Mouse (Mus musculus): Measurements from ENCODE around the gene Gm39653. TPM values are rescaled to one million over a fixed set of nuclear protein-coding genes. Genes with fewer than 3 reads are reported as not detected.
A peak's percentile ranks its signal among the peaks of the same experiment; 100 is the strongest.

Gene Gm39653
- polyA plus RNA-seq, 1 experiment from 2014 or later, result not detected

- ATAC-seq (ENCODE audit: low FRiP score) (no peak), DNase-seq (ENCODE audit: low spot score) (peak; percentile 14)
- Histone ChIP-seq H3K4me1 (replicated peaks; ENCODE audit: control insufficient read depth, insufficient read depth, low read length) (peaks cover 3% of the 10 kb centered on the region; the same call in 1 of the 2 replicates), H3K9ac (ENCODE audit: low read depth, low read length) (no peak overlapping the region), H3K9me3 (ENCODE audit: control insufficient read depth, low read length) (no peaks in the 10 kb centered on the region), H3K36me3 (ENCODE audit: control insufficient read depth, insufficient read depth, low read length) (no peaks in the 10 kb centered on the region), H3K4me3 (ENCODE audit: low read depth, low read length) (no peak overlapping the region), H3K4me2 (replicated peaks; ENCODE audit: low read depth, low read length) (no peak overlapping the region), H3K27me3 (ENCODE audit: control insufficient read depth, insufficient read depth, low read length) (no peaks in the 10 kb centered on the region), H3K27ac (ENCODE audit: low read depth, low read length) (no peak overlapping the region)
- WGBS, result 51% methylated on average over 9 of the region's 9 CpGs
These were observed 51.6 kb downstream of the Gm39653 start for GRCm38 (mm10) chr1:63667201-63667948.

DNA sequence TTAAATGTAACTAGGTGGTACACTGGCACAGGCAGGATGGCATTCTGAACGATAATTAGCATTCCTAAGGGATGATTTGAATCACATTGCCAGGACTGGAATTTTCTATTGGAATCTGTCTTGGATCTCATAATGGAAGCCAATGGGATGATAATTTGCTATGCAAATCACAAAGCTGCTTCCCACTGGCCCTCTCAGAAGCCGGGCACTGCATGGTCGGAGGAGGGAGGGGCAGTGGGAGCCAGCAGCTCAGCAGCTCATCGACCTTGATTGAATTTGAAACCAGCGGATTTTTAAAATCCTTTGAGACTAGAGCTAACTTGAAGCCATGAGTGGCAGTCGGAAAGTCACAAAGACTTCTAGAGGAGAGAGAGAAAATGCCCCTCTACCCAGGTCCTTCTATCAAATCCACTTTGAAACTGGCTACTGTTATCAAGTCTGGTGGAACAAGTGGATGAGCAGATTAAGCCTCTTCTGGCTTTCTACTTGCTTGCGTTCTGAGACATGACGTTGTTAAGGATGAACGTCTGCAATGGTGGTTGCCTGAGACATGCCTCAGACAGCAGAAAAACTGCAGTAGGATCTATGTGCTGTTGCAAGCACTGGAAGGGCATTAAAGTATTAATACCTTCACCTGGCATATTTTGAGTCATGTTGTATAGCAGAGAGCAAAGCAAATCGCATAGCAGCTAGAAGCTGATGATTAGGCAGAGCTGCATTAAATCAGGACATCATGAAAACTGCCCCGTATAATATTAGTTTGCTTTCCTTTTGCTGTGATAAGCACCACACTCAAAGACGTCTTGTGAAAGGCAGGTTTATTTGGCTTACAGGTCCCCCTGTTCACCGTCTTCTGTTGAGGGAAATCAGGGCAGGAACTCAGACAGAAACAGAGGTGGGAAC, 52.4 kb downstream of the Gm39653 start:
- Histone ChIP-seq H3K27me3 (ENCODE audit: control insufficient read depth, insufficient read depth, low read length) (no peaks in the 10 kb centered on the region), H3K9ac (ENCODE audit: low read depth, low read length) (no peak overlapping the region), H3K4me1 (replicated peaks; ENCODE audit: control insufficient read depth, insufficient read depth, low read length) (peaks cover 3% of the 10 kb centered on the region; the same call in 1 of the 2 replicates), H3K4me3 (ENCODE audit: low read depth, low read length) (no peak overlapping the region), H3K27ac (ENCODE audit: low read depth, low read length) (no peak overlapping the region), H3K36me3 (ENCODE audit: control insufficient read depth, insufficient read depth, low read length) (no peaks in the 10 kb centered on the region), H3K9me3 (ENCODE audit: control insufficient read depth, low read length) (no peaks in the 10 kb centered on the region), H3K4me2 (replicated peaks; ENCODE audit: low read depth, low read length) (peak overlapping the region; percentile 14; the same call in 1 of the 2 replicates)
- ATAC-seq (ENCODE audit: low FRiP score) (peak; percentile 43; the same call in 1 of the 2 replicates), DNase-seq (ENCODE audit: low spot score) (peak; percentile 4)
- WGBS, result 29% methylated on average over 13 of the region's 13 CpGs

DNA sequence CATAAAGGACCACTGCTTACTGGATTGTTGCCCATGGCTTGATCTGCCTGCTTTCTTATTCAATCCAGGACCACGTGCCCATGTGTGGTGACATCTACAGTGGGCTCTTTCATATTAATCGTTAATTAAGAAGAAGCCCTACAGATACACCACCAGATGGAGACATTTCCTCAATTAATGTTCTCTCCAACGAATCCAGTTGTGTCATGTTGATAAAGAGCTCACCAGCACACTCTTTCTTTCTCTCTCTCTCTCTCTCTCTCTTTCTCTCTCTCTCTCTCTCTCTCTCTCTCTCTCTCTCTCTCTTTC, 53.0 kb downstream of the Gm39653 start:
- ATAC-seq (ENCODE audit: low FRiP score), result no peak
- Histone ChIP-seq H3K9ac (ENCODE audit: low read depth, low read length) (no peak overlapping the region), H3K27ac (ENCODE audit: low read depth, low read length) (no peak overlapping the region), H3K27me3 (ENCODE audit: control insufficient read depth, insufficient read depth, low read length) (no peaks in the 10 kb centered on the region), H3K9me3 (ENCODE audit: control insufficient read depth, low read length) (no peaks in the 10 kb centered on the region), H3K4me1 (replicated peaks; ENCODE audit: control insufficient read depth, insufficient read depth, low read length) (peaks cover 3% of the 10 kb centered on the region; the same call in 1 of the 2 replicates), H3K4me3 (ENCODE audit: low read depth, low read length) (no peak overlapping the region), H3K4me2 (replicated peaks; ENCODE audit: low read depth, low read length) (0 out of 2 replicates have a peak overlapping the region, but pooled peaks have one; percentile 14), H3K36me3 (ENCODE audit: control insufficient read depth, insufficient read depth, low read length) (no peaks in the 10 kb centered on the region)
- WGBS, result 3% methylated on average over 3 of the region's 3 CpGs
- DNase-seq (ENCODE audit: low spot score), result peak; percentile 69

Other genes with a start within 250 kb of the Gm39653 start
- gene Adam23, start 170.1 kb upstream of the Gm39653 start, polyA plus RNA-seq (2014; fragmentation: Nextera tagmentation; extraction: Ambion mirVana), result 8.4 and 9.2 TPM in 2 replicates
- gene Dytn, start 71.0 kb downstream of the Gm39653 start, polyA plus RNA-seq (2014; fragmentation: Nextera tagmentation; extraction: Ambion mirVana), result not detected in 2 replicates
- 0.82 and 1.0 TPM in 2 replicates for gene Mdh1b, start 114.3 kb downstream of the Gm39653 start, polyA plus RNA-seq (2014; fragmentation: Nextera tagmentation; extraction: Ambion mirVana)
- gene Fastkd2, start 114.6 kb downstream of the Gm39653 start, polyA plus RNA-seq (2014; fragmentation: Nextera tagmentation; extraction: Ambion mirVana), result 59.5 and 70.1 TPM in 2 replicates
- 0.28 TPM in 1 of 2 replicates, not detected in the other for gene 4933402D24Rik, start 153.3 kb downstream of the Gm39653 start, polyA plus RNA-seq (2014; fragmentation: Nextera tagmentation; extraction: Ambion mirVana)

All from hindbrain, embryonic 11.5 days (tissue).